Mouse (Mus musculus) liver, adult 2 months (tissue): ENCODE results near the gene A3galt2.

Experiments used
- CTCF ChIP-seq: fragments of 200-500 bp; IDR thresholded peaks from 2 replicates; pipeline ENCODE4 v1.5.1; 2011; ENCODE audit warnings: low read depth, low read length, control low read depth
- POLR2A ChIP-seq: fragments of 200-500 bp; IDR thresholded peaks from 2 replicates; pipeline ENCODE4 v1.6.1; 2011; ENCODE audit warnings: low read length, control low read depth; ENCODE audit not compliant: insufficient read depth; ENCODE audit errors: extremely low read depth

DNA sequence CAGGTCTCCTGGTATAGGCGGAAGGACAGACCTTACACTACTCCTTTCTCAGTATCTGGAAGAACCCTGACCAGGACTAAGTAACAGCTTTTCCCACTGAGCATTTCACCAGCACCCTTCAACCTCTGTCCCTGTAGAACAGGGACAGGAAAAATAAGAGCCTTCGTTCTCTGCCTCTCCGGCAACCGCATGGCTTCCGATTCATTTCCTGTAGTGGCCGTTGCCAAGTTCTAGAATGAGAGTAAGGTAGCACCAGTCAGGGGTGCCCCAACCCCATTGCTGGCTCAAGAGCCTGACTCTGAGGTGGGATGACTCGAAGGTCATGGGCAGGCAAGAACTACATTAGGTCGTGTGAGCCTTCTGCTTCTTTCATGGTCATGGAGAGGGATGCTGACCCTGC lies 10.0 kb upstream of the A3galt2 start:
- no peak for TF ChIP-seq CTCF
- no peak for TF ChIP-seq POLR2A
